Mouse (Mus musculus) bone marrow, adult 2 months (tissue): ENCODE data around the gene Emb. TPM values are rescaled to one million over a fixed set of nuclear protein-coding genes. Genes with fewer than 3 reads are reported as not detected.

Experiments used
- H3K27ac ChIP-seq: fragments of 200-500 bp; 2 replicates; pipeline ENCODE4 v1.5.1; 2012; ENCODE audit warnings: low read depth, mild to moderate bottlenecking, control low read depth, inconsistent platforms, low read length; ENCODE audit not compliant: control insufficient read depth, poor library complexity, insufficient read depth
- H3K4me1 ChIP-seq: fragments of 200-500 bp; 2 replicates; pipeline ENCODE4 v1.6.1; 2011; ENCODE audit warnings: low read length; ENCODE audit not compliant: control insufficient read depth, insufficient read depth
- H3K4me3 ChIP-seq: fragments of 200-500 bp; replicated peaks from 2 replicates; pipeline ENCODE3; 2011; ENCODE audit warnings: mild to moderate bottlenecking, low read depth, low read length, control low read depth; ENCODE audit not compliant: control insufficient read depth
- CTCF ChIP-seq: fragments of 200-500 bp; IDR thresholded peaks from 2 replicates; pipeline ENCODE4 v1.5.1; 2011; ENCODE audit warnings: low read length, control low read depth; ENCODE audit not compliant: control insufficient read depth, insufficient read depth
- POLR2A ChIP-seq: fragments of 200-500 bp; IDR thresholded peaks from 2 replicates; pipeline ENCODE4 v1.6.1; 2011; ENCODE audit warnings: low read depth, mild to moderate bottlenecking, control low read depth, low read length, borderline replicate concordance; ENCODE audit not compliant: control insufficient read depth
- WGBS: fragments of 180-500 bp; shearing (Covaris S2); methylation state at CpG from one replicate; pipeline ENCODE4 v1.1.7; 2018; 5-methylcytosine and 5-hydroxymethylcytosine counted together
- polyA plus RNA-seq: library from polyadenylated mRNA; stranded (reverse); fragments of >200 nt; gene quantifications from 2 replicates; pipeline ENCODE4 v1.2.4, GENCODE M21; 2011; ENCODE audit warnings: low replicate concordance; ENCODE audit not compliant: missing spikeins, insufficient read depth, insufficient read length

The Emb gene
- polyA plus RNA-seq, 1 experiment = 40.9 TPM

DNA sequence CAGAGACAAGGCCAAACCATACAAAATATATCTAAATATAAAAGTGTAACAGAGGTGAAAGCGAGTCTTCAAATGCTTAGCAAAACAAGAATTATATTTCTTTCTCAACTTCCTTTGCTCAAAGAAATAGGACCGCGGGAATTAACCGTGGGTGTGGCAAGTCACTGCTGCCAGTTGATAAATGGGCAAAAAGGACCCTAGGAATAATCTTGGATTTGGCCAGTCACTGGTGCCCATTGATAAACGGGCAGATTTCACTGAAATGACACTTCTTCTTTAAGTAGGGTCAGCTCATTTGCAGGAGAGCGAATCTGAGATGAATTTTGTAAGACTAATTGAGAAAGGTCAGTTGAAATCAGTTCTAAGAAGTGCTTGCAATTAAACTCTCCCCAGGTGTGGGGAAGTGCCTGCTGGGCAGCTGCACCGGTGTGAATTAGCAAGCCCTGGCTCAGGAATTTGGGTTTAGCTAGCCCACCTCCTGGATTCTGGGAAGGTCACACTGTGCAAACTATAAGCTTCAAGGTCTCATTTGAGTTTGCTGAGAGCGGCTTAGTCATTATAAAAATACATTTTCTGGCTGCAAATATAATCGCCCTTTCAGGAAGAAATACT lies 8.5 kb downstream of the Emb start:
- TF ChIP-seq CTCF (no peak), POLR2A (no peak)
- Histone ChIP-seq H3K27ac (no peak overlapping the region), H3K4me3 (no peak overlapping the region), H3K4me1 (peaks cover 2% of the 10 kb centered on the region; the same call in 1 of the 2 replicates)
- WGBS = 31% methylated on average over 9 of the region's 9 CpGs

DNA sequence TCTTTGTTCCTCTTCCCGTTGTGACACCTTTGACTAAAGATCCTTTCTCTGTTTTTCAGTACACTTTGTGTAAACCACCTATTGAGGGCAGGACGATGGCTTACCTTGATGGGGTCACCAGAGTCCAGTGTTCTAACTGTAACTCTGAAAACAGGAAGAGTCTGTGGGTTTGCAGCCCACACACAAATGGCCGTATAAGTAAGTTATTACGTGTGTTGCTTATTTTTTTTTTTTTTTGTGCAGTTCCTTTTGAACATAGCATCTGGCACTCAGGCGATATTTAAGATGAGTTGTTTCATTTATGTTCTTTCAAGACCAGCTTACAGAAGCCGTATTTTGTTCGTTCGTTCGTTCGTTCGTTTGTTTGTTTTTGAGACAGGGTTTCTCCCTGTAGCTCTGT lies 9.3 kb downstream of the Emb start:
- TF ChIP-seq POLR2A (no peak), CTCF (no peak)
- Histone ChIP-seq H3K4me3 (no peak overlapping the region), H3K27ac (no peak overlapping the region), H3K4me1 (peaks cover 2% of the 10 kb centered on the region; the same call in 1 of the 2 replicates)
- WGBS = 26% methylated on average over 11 of the region's 11 CpGs

- 83% methylated on average over 2 of the region's 2 CpGs for WGBS
- no peak for TF ChIP-seq POLR2A
- no peak for TF ChIP-seq CTCF
- peaks cover 2% of the 10 kb centered on the region; the same call in 1 of the 2 replicates for H3K4me1 ChIP-seq
- no peak overlapping the region for H3K4me3 ChIP-seq
- no peak overlapping the region for H3K27ac ChIP-seq
These were observed 9.8 kb downstream of the Emb start for GRCm38 (mm10) chr13:117218092-117218491.

DNA sequence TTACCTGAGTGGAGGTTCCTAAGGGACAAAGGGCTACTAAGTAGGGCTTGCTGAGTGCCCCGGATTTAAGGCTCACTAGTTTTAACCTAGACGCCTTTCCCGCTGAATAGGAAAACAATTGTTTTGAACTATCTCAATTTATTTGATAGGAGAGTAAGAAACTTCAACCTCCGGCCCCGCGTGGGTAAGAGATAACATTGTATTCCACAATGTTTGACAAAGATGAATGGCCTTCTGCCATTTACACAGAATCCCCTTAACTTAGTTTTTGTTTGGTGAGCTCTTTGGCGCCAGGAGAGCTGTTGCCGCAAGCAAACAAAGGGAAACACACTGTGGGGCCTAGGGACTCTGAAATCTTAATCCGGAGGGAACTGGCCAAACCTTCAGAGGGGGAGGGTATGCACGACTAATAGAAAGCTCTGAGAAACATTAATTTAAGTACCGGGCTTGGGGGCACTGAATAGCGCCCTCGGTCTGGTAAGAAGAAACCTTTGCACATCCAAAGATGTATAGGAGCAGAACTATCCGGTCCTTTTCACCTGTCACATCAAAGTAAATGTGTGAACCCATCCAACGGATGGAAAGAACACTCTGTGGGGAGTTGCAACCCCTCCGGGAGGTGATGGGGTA lies 11.7 kb downstream of the Emb start:
- no peak for TF ChIP-seq CTCF
- TF ChIP-seq POLR2A = no peak
- peak overlapping the region; percentile 77 for H3K4me3 ChIP-seq
- peak overlapping the region; percentile 89 for H3K27ac ChIP-seq
- H3K4me1 ChIP-seq = peaks cover 5% of the 10 kb centered on the region; the same call in 1 of the 2 replicates
- 31% methylated on average over 16 of the region's 16 CpGs for WGBS

- H3K4me1 ChIP-seq = peaks cover 6% of the 10 kb centered on the region; the same call in 1 of the 2 replicates
- WGBS = 1% methylated on average over 65 of the region's 67 CpGs
- TF ChIP-seq POLR2A = peak; percentile 76; the same call in 1 of the 2 replicates
- no peak for TF ChIP-seq CTCF
- H3K27ac ChIP-seq = peak within 1 kb of the TSS; percentile 89
- H3K4me3 ChIP-seq = peak within 1 kb of the TSS; percentile 77
These were observed 12.4 kb downstream of the Emb start, which contains the start of gene Gm17509 for GRCm38 (mm10) chr13:117220501-117221321. Gene Gm17509 (minus strand): TSS chr13:117221075.

DNA sequence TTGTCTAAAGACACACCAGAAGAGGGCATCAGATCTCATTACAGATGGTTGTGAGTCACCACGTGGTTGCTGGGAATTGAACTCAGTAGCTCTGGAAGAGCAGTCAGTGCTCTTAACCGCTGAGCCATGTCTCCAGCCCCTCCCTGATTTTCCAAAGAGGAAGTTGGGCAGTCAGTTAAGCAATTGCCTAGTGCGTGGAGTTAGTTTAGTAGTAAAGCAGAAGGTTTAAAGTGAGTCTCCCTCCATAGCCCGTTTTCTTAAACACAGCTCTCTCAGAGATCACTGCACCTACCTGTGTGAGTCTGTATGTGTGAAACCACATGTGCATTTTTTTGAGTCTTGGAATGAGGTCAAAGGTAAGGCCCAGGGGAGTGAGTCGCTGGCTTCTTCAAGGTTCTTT lies 14.8 kb downstream of the Emb start:
- Histone ChIP-seq H3K27ac (no peak overlapping the region), H3K4me1 (peaks cover 4% of the 10 kb centered on the region; the same call in 1 of the 2 replicates), H3K4me3 (no peak overlapping the region)
- 13% methylated on average over 5 of the region's 5 CpGs for WGBS
- TF ChIP-seq POLR2A (no peak), CTCF (no peak)

GRCm38 (mm10) chr13:117224901-117225300 lies 16.6 kb downstream of the Emb start:
- Histone ChIP-seq H3K4me1 (peaks cover 4% of the 10 kb centered on the region; the same call in 1 of the 2 replicates), H3K4me3 (no peak overlapping the region), H3K27ac (no peak overlapping the region)
- WGBS = 65% methylated on average over 2 of the region's 2 CpGs
- no peak for TF ChIP-seq CTCF
- no peak for TF ChIP-seq POLR2A

DNA sequence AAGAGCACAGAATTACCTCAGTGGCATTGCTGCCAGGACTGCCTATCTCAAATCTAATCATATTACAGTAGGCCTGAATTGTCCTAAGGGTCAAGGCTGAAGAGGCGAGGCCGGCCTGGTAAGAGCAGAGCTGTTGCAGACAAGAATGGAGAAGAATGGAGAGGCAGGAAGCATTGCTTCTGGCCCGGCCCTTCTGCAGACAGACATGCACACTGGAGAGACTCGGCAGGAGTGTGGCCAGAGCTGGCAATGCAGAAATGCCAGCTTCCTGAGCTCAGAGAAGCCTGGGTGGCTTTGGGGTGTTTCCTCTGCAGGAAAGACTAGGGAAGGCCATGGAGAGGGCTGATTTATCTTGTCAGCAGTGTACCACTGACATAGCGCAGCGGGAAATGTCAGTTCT lies 17.2 kb downstream of the Emb start:
- Histone ChIP-seq H3K27ac (0 out of 2 replicates have a peak overlapping the region, but pooled peaks have one; percentile 21), H3K4me3 (no peak overlapping the region), H3K4me1 (peaks cover 4% of the 10 kb centered on the region; the same call in 1 of the 2 replicates)
- TF ChIP-seq POLR2A (no peak), CTCF (no peak)
- 38% methylated on average over 6 of the region's 6 CpGs for WGBS
